Mouse (Mus musculus) c-Kit-positive CD71-positive TER-119-positive erythroid progenitor cells, embryonic 14.5 days (primary cell): Measurements from ENCODE around the gene Cog1.
A peak's percentile ranks its signal among the peaks of the same experiment; 100 is the strongest.

Experiments
- DNase-seq: peaks from one replicate; pipeline ENCODE4 v3.0.0-alpha.2; 2013; ENCODE audit warnings: low spot score

Gene Cog1

GRCm38 (mm10) chr11:113648690-113649352 is at the start of gene Cog1:
Gene Cog1 (plus strand): TSS chr11:113649169.
- no peak for DNase-seq

- DNase-seq: no peak
Measured at GRCm38 (mm10) chr11:113600526-113601245, 48.3 kb upstream of the Cog1 start.

GRCm38 (mm10) chr11:113601616-113602343 is 47.2 kb upstream of the Cog1 start:
- no peak for DNase-seq

- DNase-seq: no peak
Measured at GRCm38 (mm10) chr11:113607556-113607955, 41.4 kb upstream of the Cog1 start.

GRCm38 (mm10) chr11:113609581-113609980 is 39.4 kb upstream of the Cog1 start:
- no peak for DNase-seq

GRCm38 (mm10) chr11:113610266-113610665 is 38.7 kb upstream of the Cog1 start:
- DNase-seq: no peak

GRCm38 (mm10) chr11:113611112-113611646 is 37.8 kb upstream of the Cog1 start:
- no peak for DNase-seq

- DNase-seq: peak; percentile 19
Measured at GRCm38 (mm10) chr11:113611664-113612611, 37.0 kb upstream of the Cog1 start.

GRCm38 (mm10) chr11:113614476-113614875 is 34.5 kb upstream of the Cog1 start:
- DNase-seq: no peak

GRCm38 (mm10) chr11:113617132-113617911 is 31.6 kb upstream of the Cog1 start:
- DNase-seq: peak; percentile 36

- DNase-seq: no peak
Measured at GRCm38 (mm10) chr11:113618303-113618671, 30.7 kb upstream of the Cog1 start.

GRCm38 (mm10) chr11:113618672-113619419 is 30.1 kb upstream of the Cog1 start, which contains the start of gene Sstr2:
Gene Sstr2 (plus strand): TSS chr11:113619342.
- no peak for DNase-seq

- no peak for DNase-seq
Measured at GRCm38 (mm10) chr11:113619420-113620080, 29.4 kb upstream of the Cog1 start.

- DNase-seq: no peak
Measured at GRCm38 (mm10) chr11:113621001-113621400, 28.0 kb upstream of the Cog1 start.

- no peak for DNase-seq
Measured at GRCm38 (mm10) chr11:113622028-113622427, 26.9 kb upstream of the Cog1 start.

GRCm38 (mm10) chr11:113625437-113625836 is 23.5 kb upstream of the Cog1 start:
- no peak for DNase-seq

GRCm38 (mm10) chr11:113627785-113628184 is 21.2 kb upstream of the Cog1 start:
- DNase-seq: no peak

GRCm38 (mm10) chr11:113630642-113631041 is 18.3 kb upstream of the Cog1 start:
- no peak for DNase-seq

- DNase-seq: no peak
Measured at GRCm38 (mm10) chr11:113631302-113631701, 17.7 kb upstream of the Cog1 start.
